Mouse (Mus musculus) myocyte (in vitro differentiated cells): ENCODE measurements around the gene Ado.

Experiments used
- CEBPB ChIP-seq: IDR thresholded peaks from 2 replicates; pipeline ENCODE4 v1.6.1; 2011; ENCODE audit warnings: mild to moderate bottlenecking, moderate library complexity; ENCODE audit not compliant: poor library complexity, insufficient read depth, severe bottlenecking
- E2F4 ChIP-seq: IDR thresholded peaks from one replicate; pipeline ENCODE4 v1.6.1; 2011; ENCODE audit warnings: mild to moderate bottlenecking, control low read depth, moderate library complexity; ENCODE audit not compliant: insufficient read depth
- MAX ChIP-seq: IDR thresholded peaks from one replicate; pipeline ENCODE4 v1.6.1; 2011; ENCODE audit warnings: low read depth, mild to moderate bottlenecking, control low read depth
- MYOD1 ChIP-seq, 3 experiments: IDR thresholded peaks; one replicate each; pipeline ENCODE4 v1.6.1; 2011; ENCODE audit warnings: control low read depth in 2 of 3, low read depth in 2 of 3, mild to moderate bottlenecking in 2 of 3, moderate library complexity in 1 of 3; ENCODE audit not compliant: insufficient read length in 2 of 3, control insufficient read depth in 1 of 3
- MYOG ChIP-seq, 3 experiments: IDR thresholded peaks; one replicate each; pipeline ENCODE4 v1.6.1; 2011; ENCODE audit warnings: control low read depth in 2 of 3, low read depth in 2 of 3, mild to moderate bottlenecking in 2 of 3; ENCODE audit not compliant: insufficient read length in 2 of 3, control insufficient read depth in 1 of 3, insufficient read depth in 1 of 3
- POLR2A ChIP-seq: IDR thresholded peaks from one replicate; pipeline ENCODE4 v1.6.1; 2011; ENCODE audit warnings: low read depth, mild to moderate bottlenecking, control low read depth, moderate library complexity; ENCODE audit not compliant: insufficient read length
- REST ChIP-seq: IDR thresholded peaks from one replicate; pipeline ENCODE4 v1.6.1; 2011; ENCODE audit warnings: mild to moderate bottlenecking, control low read depth, moderate library complexity; ENCODE audit not compliant: insufficient read depth, insufficient read length
- SRF ChIP-seq: IDR thresholded peaks from one replicate; pipeline ENCODE4 v1.6.1; 2011; ENCODE audit warnings: low read depth; ENCODE audit not compliant: control insufficient read depth, insufficient read length
- TCF12 ChIP-seq: IDR thresholded peaks from one replicate; pipeline ENCODE4 v1.6.1; 2011; ENCODE audit warnings: mild to moderate bottlenecking, control low read depth; ENCODE audit not compliant: poor library complexity, insufficient read depth, severe bottlenecking
- USF1 ChIP-seq: IDR thresholded peaks from one replicate; pipeline ENCODE4 v1.6.1; 2011; ENCODE audit warnings: low read depth, mild to moderate bottlenecking, control low read depth, moderate library complexity

- TF ChIP-seq POLR2A (no peak), TCF12 (no peak), CEBPB (no peak), MYOG (IDR thresholded peaks at IDR 0.05; ENCODE audit: control insufficient read depth in 1 of 3, insufficient read depth in 1 of 3, insufficient read length in 2 of 3, low read depth in 2 of 3) (no peak), USF1 (no peak), SRF (no peak), E2F4 (no peak), MAX (no peak), MYOD1 (IDR thresholded peaks at IDR 0.05; ENCODE audit: control insufficient read depth in 1 of 3, insufficient read length in 2 of 3, low read depth in 2 of 3) (no peak), REST (no peak)
Observed at GRCm38 (mm10) chr10:67581698-67582285, 33.0 kb upstream of the Ado start.
